Mouse (Mus musculus) heart, embryonic 10.5 days (tissue): Measurements from ENCODE around the gene Ift46. TPM values are rescaled to one million over a fixed set of nuclear protein-coding genes. Genes with fewer than 3 reads are reported as not detected.
A peak's percentile ranks its signal among the peaks of the same experiment; 100 is the strongest.

Source experiments
- DNase-seq: peaks from one replicate; pipeline ENCODE4 v3.0.0-alpha.2; 2017; ENCODE audit warnings: low spot score
- H3K27ac ChIP-seq: fragments of 300-500 bp; sonication (generic); 2 replicates; pipeline ENCODE4 v1.5.1; 2016; ENCODE audit warnings: mild to moderate bottlenecking
- H3K27me3 ChIP-seq: fragments of 300-500 bp; sonication (generic); 2 replicates; pipeline ENCODE4 v1.6.1; 2016; ENCODE audit warnings: mild to moderate bottlenecking; ENCODE audit not compliant: poor library complexity, insufficient read depth, severe bottlenecking
- H3K36me3 ChIP-seq: fragments of 300-500 bp; sonication (generic); 2 replicates; pipeline ENCODE4 v1.6.1; 2016; ENCODE audit warnings: mild to moderate bottlenecking, moderate library complexity
- H3K4me1 ChIP-seq: fragments of 300-500 bp; sonication (generic); 2 replicates; pipeline ENCODE4 v1.6.1; 2016; ENCODE audit warnings: mild to moderate bottlenecking
- H3K4me3 ChIP-seq: fragments of 300-500 bp; sonication (generic); 2 replicates; pipeline ENCODE4 v1.5.1; 2016; ENCODE audit warnings: mild to moderate bottlenecking, moderate library complexity
- H3K9me3 ChIP-seq: fragments of 300-500 bp; sonication (generic); 2 replicates; pipeline ENCODE4 v1.6.1; 2016; ENCODE audit warnings: mild to moderate bottlenecking, moderate library complexity
- WGBS: fragments of 180-500 bp; shearing (Covaris S2); methylation state at CpG from one replicate; pipeline ENCODE4 v1.1.7; 2016; 5-methylcytosine and 5-hydroxymethylcytosine counted together
- polyA plus RNA-seq: library from polyadenylated mRNA; unstranded; fragments of >200 nt; fragmentation: Nextera tagmentation; extraction: Ambion mirVana; gene quantifications from 2 replicates; pipeline ENCODE4 v1.2.1, GENCODE M21; 2016

The Ift46 gene
- polyA plus RNA-seq, 1 experiment from 2014 or later, result 84.8 TPM

GRCm38 (mm10) chr9:44726431-44727146 lies 41.1 kb upstream of the Ift46 start:
- WGBS, result 38% methylated on average over 10 of the region's 10 CpGs
- Histone ChIP-seq H3K27me3 (no peaks in the 10 kb centered on the region), H3K36me3 (0 out of 2 replicates have a peak, but pooled peaks cover 11% of the 10 kb centered on the region), H3K4me1 (peaks cover 62% of the 10 kb centered on the region), H3K9me3 (no peaks in the 10 kb centered on the region), H3K4me3 (no peak overlapping the region; the same call in 1 of the 2 replicates), H3K27ac (peak overlapping the region; percentile 76)
- DNase-seq, result no peak

- H3K4me1 ChIP-seq, result peaks cover 58% of the 10 kb centered on the region
- H3K9me3 ChIP-seq, result no peaks in the 10 kb centered on the region
- H3K4me3 ChIP-seq, result no peak overlapping the region
- DNase-seq, result no peak
- no peak overlapping the region for H3K27ac ChIP-seq
- H3K27me3 ChIP-seq, result peaks cover 2% of the 10 kb centered on the region
- H3K36me3 ChIP-seq, result 0 out of 2 replicates have a peak, but pooled peaks cover 11% of the 10 kb centered on the region
- 68% methylated on average over 5 of the region's 5 CpGs for WGBS
These were observed 40.3 kb upstream of the Ift46 start for GRCm38 (mm10) chr9:44727441-44727840.

GRCm38 (mm10) chr9:44732130-44732549 lies 35.6 kb upstream of the Ift46 start:
- WGBS, result 37% methylated on average over 5 of the region's 5 CpGs
- no peak overlapping the region for H3K27ac ChIP-seq
- no peaks in the 10 kb centered on the region for H3K36me3 ChIP-seq
- no peak for DNase-seq
- peaks cover 41% of the 10 kb centered on the region for H3K4me1 ChIP-seq
- H3K4me3 ChIP-seq, result no peak overlapping the region
- no peaks in the 10 kb centered on the region for H3K9me3 ChIP-seq
- H3K27me3 ChIP-seq, result peaks cover 16% of the 10 kb centered on the region

GRCm38 (mm10) chr9:44732921-44733530 lies 34.7 kb upstream of the Ift46 start:
- Histone ChIP-seq H3K36me3 (no peaks in the 10 kb centered on the region), H3K9me3 (no peaks in the 10 kb centered on the region), H3K27me3 (peaks cover 16% of the 10 kb centered on the region), H3K4me1 (peaks cover 45% of the 10 kb centered on the region), H3K27ac (peak overlapping the region; percentile 84), H3K4me3 (peak overlapping the region; percentile 79)
- peak; percentile 72 for DNase-seq
- WGBS, result 49% methylated on average over 12 of the region's 12 CpGs

- Histone ChIP-seq H3K27ac (peak overlapping the region; percentile 84), H3K4me1 (peaks cover 43% of the 10 kb centered on the region), H3K9me3 (no peaks in the 10 kb centered on the region), H3K27me3 (peaks cover 16% of the 10 kb centered on the region), H3K36me3 (no peaks in the 10 kb centered on the region), H3K4me3 (peak overlapping the region; percentile 79)
- peak; percentile 77 for DNase-seq
- WGBS, result under 1% methylated on average over 79 of the region's 79 CpGs
These were observed 33.8 kb upstream of the Ift46 start for GRCm38 (mm10) chr9:44733671-44734523.

GRCm38 (mm10) chr9:44734524-44735494 lies 32.9 kb upstream of the Ift46 start, which contains the start of gene Phldb1:
Phldb1 (minus strand) TSS chr9:44735198.
- WGBS, result under 1% methylated on average over 47 of the region's 47 CpGs
- peaks cover 43% of the 10 kb centered on the region for H3K4me1 ChIP-seq
- H3K27me3 ChIP-seq, result peaks cover 16% of the 10 kb centered on the region
- H3K27ac ChIP-seq, result peak within 1 kb of the TSS; percentile 84
- H3K4me3 ChIP-seq, result peak within 1 kb of the TSS; percentile 79
- no peaks in the 10 kb centered on the region for H3K9me3 ChIP-seq
- DNase-seq, result peak; percentile 90
- H3K36me3 ChIP-seq, result no peaks in the 10 kb centered on the region

GRCm38 (mm10) chr9:44735886-44736285 lies 31.8 kb upstream of the Ift46 start:
- H3K4me3 ChIP-seq, result no peak overlapping the region
- H3K4me1 ChIP-seq, result peaks cover 43% of the 10 kb centered on the region

GRCm38 (mm10) chr9:44736301-44736700 lies 31.4 kb upstream of the Ift46 start:
- Histone ChIP-seq H3K27me3 (peaks cover 16% of the 10 kb centered on the region), H3K4me1 (peaks cover 43% of the 10 kb centered on the region), H3K36me3 (peaks cover 7% of the 10 kb centered on the region; the same call in 1 of the 2 replicates), H3K27ac (no peak overlapping the region), H3K9me3 (no peaks in the 10 kb centered on the region), H3K4me3 (no peak overlapping the region)
- DNase-seq, result peak; percentile 63
- WGBS, result 61% methylated on average over 2 of the region's 2 CpGs

More at GRCm38 (mm10) chr9:44735886-44736285, 31.8 kb upstream of the Ift46 start:
- Histone ChIP-seq H3K27me3 (peaks cover 16% of the 10 kb centered on the region), H3K36me3 (peaks cover 2% of the 10 kb centered on the region; the same call in 1 of the 2 replicates), H3K9me3 (no peaks in the 10 kb centered on the region), H3K27ac (no peak overlapping the region)
- WGBS, result 79% methylated on average over 6 of the region's 6 CpGs
- peak; percentile 58 for DNase-seq

GRCm38 (mm10) chr9:44737240-44737949 lies 30.3 kb upstream of the Ift46 start:
- no peak overlapping the region for H3K4me3 ChIP-seq
- H3K27ac ChIP-seq, result peak overlapping the region; percentile 52
- WGBS, result 27% methylated on average over 8 of the region's 8 CpGs
- peaks cover 38% of the 10 kb centered on the region for H3K4me1 ChIP-seq
- H3K27me3 ChIP-seq, result peaks cover 14% of the 10 kb centered on the region
- H3K9me3 ChIP-seq, result no peaks in the 10 kb centered on the region
- peaks cover 14% of the 10 kb centered on the region for H3K36me3 ChIP-seq
- no peak for DNase-seq

- H3K36me3 ChIP-seq, result peaks cover 48% of the 10 kb centered on the region
- no peaks in the 10 kb centered on the region for H3K9me3 ChIP-seq
- WGBS, result 89% methylated on average over 1 of the region's 1 CpGs
- H3K4me3 ChIP-seq, result no peak overlapping the region
- DNase-seq, result no peak
- peaks cover 8% of the 10 kb centered on the region for H3K4me1 ChIP-seq
- no peak overlapping the region for H3K27ac ChIP-seq
- H3K27me3 ChIP-seq, result no peaks in the 10 kb centered on the region
These were observed 27.0 kb upstream of the Ift46 start for GRCm38 (mm10) chr9:44740663-44741192.

GRCm38 (mm10) chr9:44745371-44745770 lies 22.3 kb upstream of the Ift46 start:
- Histone ChIP-seq H3K4me1 (no peaks in the 10 kb centered on the region), H3K9me3 (no peaks in the 10 kb centered on the region), H3K36me3 (peaks cover 94% of the 10 kb centered on the region), H3K27me3 (no peaks in the 10 kb centered on the region), H3K4me3 (no peak overlapping the region), H3K27ac (no peak overlapping the region)
- DNase-seq, result no peak
- 95% methylated on average over 7 of the region's 7 CpGs for WGBS
